16 mouse cellular contexts compared by ENCODE assay signal in genomic region chr4:104596936-104597335, GRCm38 (mm10).
"Had no signal": no experiment of that assay in that cellular context is flagged by ENCODE, and none has a peak within 500 bp of the region (broad histone marks: within the 10 kb centered on the region; RNA-seq: fewer than 3 reads in every experiment).

No protein-coding gene starts in this region.

- H3K27me3 ChIP-seq: intestine, embryonic 15.5 days; kidney, embryonic 15.5 days; liver, embryonic 13.5 days; megakaryocyte, embryonic 14.5 days; midbrain, embryonic 13.5 days; neural tube, embryonic 13.5 days had no signal

- ATAC-seq: intestine, embryonic 15.5 days; midbrain, embryonic 13.5 days; midbrain, embryonic 16.5 days had no signal

- H3K9me3 ChIP-seq: intestine, embryonic 15.5 days; kidney, embryonic 15.5 days; liver, embryonic 13.5 days; midbrain, embryonic 10.5 days; midbrain, embryonic 13.5 days; neural tube, embryonic 13.5 days had no signal

- H3K36me3 ChIP-seq: intestine, embryonic 15.5 days; kidney, embryonic 15.5 days; liver, embryonic 13.5 days; midbrain, embryonic 10.5 days; midbrain, embryonic 13.5 days; neural tube, embryonic 13.5 days had no signal

- H3K4me1 ChIP-seq: intestine, embryonic 15.5 days; kidney, embryonic 15.5 days; liver, embryonic 13.5 days; megakaryocyte, embryonic 14.5 days had no signal

- H3K4me2 ChIP-seq: intestine, embryonic 15.5 days; kidney, embryonic 15.5 days; liver, embryonic 13.5 days; midbrain, embryonic 13.5 days; neural tube, embryonic 13.5 days had no signal

- DNase-seq: kidney, adult 11 months; kidney, adult 8-10 months; kidney, postnatal 10 days; liver, embryonic 13.5 days; retina, postnatal 1 day; thymus, adult 2 months; thymus, postnatal 14 days; thymus, postnatal 4 days had no signal

- H3K9ac ChIP-seq: intestine, embryonic 15.5 days; kidney, embryonic 15.5 days; liver, embryonic 13.5 days; midbrain, embryonic 13.5 days; neural tube, embryonic 13.5 days had no signal

- H3K4me3 ChIP-seq: intestine, embryonic 15.5 days; kidney, embryonic 15.5 days; liver, embryonic 13.5 days; megakaryocyte, embryonic 14.5 days; midbrain, embryonic 10.5 days; midbrain, embryonic 13.5 days; myocyte; neural tube, embryonic 13.5 days had no signal

- H3K27ac ChIP-seq: intestine, embryonic 15.5 days; kidney, embryonic 15.5 days; liver, embryonic 13.5 days; midbrain, embryonic 10.5 days; midbrain, embryonic 13.5 days; neural tube, embryonic 13.5 days had no signal
